8 mouse cellular contexts compared by ENCODE assay signal in the genomic region with DNA sequence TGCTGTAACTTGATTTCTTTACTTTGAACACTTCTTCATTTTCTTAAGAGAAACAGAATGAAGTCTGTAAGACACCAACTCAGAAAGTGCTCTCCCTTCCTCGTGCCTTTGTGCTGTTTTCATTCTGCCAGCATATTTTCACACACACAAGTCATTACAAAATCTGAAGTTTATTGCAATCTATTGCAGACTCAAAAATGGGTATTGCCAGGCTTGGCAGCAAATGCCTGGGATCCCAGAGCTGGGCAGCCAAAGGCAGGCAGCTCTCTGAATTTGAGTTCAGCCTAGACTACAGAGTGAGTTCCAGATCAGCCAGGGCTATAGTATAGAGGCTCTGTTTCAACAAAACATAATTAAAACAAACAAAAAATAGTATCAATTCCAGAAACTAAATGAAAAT. TPM values are rescaled to one million over a fixed set of nuclear protein-coding genes. Genes with fewer than 3 reads are reported as not detected.
A peak's percentile ranks its signal among the peaks of the same experiment; 100 is the strongest.
DNase-seq lines count a peak whose midpoint lies in the region; ATAC-seq and TF ChIP-seq lines count a peak whose summit lies in the region.

No protein-coding gene starts in this region.

- H3K4me2 ChIP-seq in heart, postnatal 0 days (ENCODE audit: low read depth, low read length) = peak overlapping the region; percentile 72; the same call in 1 of the 2 replicates
- peak overlapping the region; percentile 82 for H3K4me2 ChIP-seq in liver, postnatal 0 days (ENCODE audit: low read depth, low read length)

- no peak for TF ChIP-seq POLR2A in heart, adult 2 months (IDR thresholded peaks at IDR 0.05; ENCODE audit: insufficient read depth, low read depth, low read length)

- no peak for TF ChIP-seq CTCF in heart, adult 2 months (IDR thresholded peaks at IDR 0.05)
- TF ChIP-seq CTCF in G1E (IDR thresholded peaks at IDR 0.05; ENCODE audit: low read depth, low read length) = no peak
- TF ChIP-seq CTCF in heart, postnatal 0 days (IDR thresholded peaks at IDR 0.05; ENCODE audit: low read depth) = no peak
- TF ChIP-seq CTCF in liver, postnatal 0 days (IDR thresholded peaks at IDR 0.05; ENCODE audit: low read depth) = no peak

- intact Hi-C loops in heart, adult 2 months (cut with DNase I) = loop anchor here (1.0 kb wide), 1 partner anchor 31 kb away; the partner anchor contains the start of gene Synj1

- H3K36me3 ChIP-seq in heart, adult 2 months (ENCODE audit: control insufficient read depth, insufficient read depth, low read length) = peaks cover 8% of the 10 kb centered on the region
- peaks cover 45% of the 10 kb centered on the region for H3K36me3 ChIP-seq in G1E (replicated peaks)
- peaks cover 27% of the 10 kb centered on the region for H3K36me3 ChIP-seq in heart, postnatal 0 days (replicated peaks; ENCODE audit: control insufficient read depth, insufficient read depth, low read length)
- H3K36me3 ChIP-seq in liver, postnatal 0 days (replicated peaks; ENCODE audit: insufficient read depth, low read length) = peaks cover 18% of the 10 kb centered on the region

- no peak overlapping the region for H3K9ac ChIP-seq in heart, adult 2 months (ENCODE audit: low read depth, low read length)
- H3K9ac ChIP-seq in heart, postnatal 0 days (replicated peaks; ENCODE audit: low read depth, low read length) = no peak overlapping the region
- H3K9ac ChIP-seq in liver, postnatal 0 days (replicated peaks) = 0 out of 2 replicates have a peak overlapping the region, but pooled peaks have one; percentile 2

- DNase-seq in heart, adult 2 months = no peak
- DNase-seq in heart, postnatal 4 days = no peak
- DNase-seq in G1E (ENCODE audit: low spot score) = no peak
- no peak for DNase-seq in heart, postnatal 0 days (ENCODE audit: low spot score)
- DNase-seq in liver, postnatal 0 days = no peak
- no peak for DNase-seq in right cerebral cortex, adult 18-20 months
- no peak for DNase-seq in spleen, postnatal 4 days (ENCODE audit: low spot score in 2 of 2)

- 27% methylated on average over 1 of the region's 1 CpGs for WGBS in heart, adult 2 months
- WGBS in heart, postnatal 0 days = 29% methylated on average over 1 of the region's 1 CpGs
- WGBS in liver, postnatal 0 days (ENCODE audit: insufficient replicate concordance) = 50% methylated on average over 1 of the region's 1 CpGs

- peaks cover 5% of the 10 kb centered on the region for H3K79me2 ChIP-seq in heart, adult 2 months (replicated peaks; ENCODE audit: control insufficient read depth, insufficient read depth, low read length)

- peak overlapping the region; percentile 94 for H3K4me3 ChIP-seq in heart, adult 2 months
- H3K4me3 ChIP-seq in G1E (ENCODE audit: low read depth, low read length) = peak overlapping the region; percentile 57; the same call in 1 of the 2 replicates
- H3K4me3 ChIP-seq in heart, postnatal 0 days (ENCODE audit: low read depth, low read length) = peak overlapping the region; percentile 96; the same call in 1 of the 2 replicates
- peak overlapping the region; percentile 73 for H3K4me3 ChIP-seq in liver, postnatal 0 days (ENCODE audit: low read depth, low read length)

- no peak for ATAC-seq in G1E (ENCODE audit: extremely low read depth, insufficient number of reproducible peaks, low FRiP score, poor library complexity, severe bottlenecking)
- ATAC-seq in heart, postnatal 0 days (ENCODE audit: insufficient read depth, low read depth) = no peak
- ATAC-seq in liver, postnatal 0 days = no peak
- ATAC-seq in CD4-positive, CD25-positive, alpha-beta regulatory T cell, adult 4 months = no peak

- peaks cover 3% of the 10 kb centered on the region for H3K4me1 ChIP-seq in heart, adult 2 months (ENCODE audit: control insufficient read depth, insufficient read depth, low read length)
- H3K4me1 ChIP-seq in G1E (ENCODE audit: insufficient read depth, low read depth, low read length) = peaks cover 44% of the 10 kb centered on the region
- H3K4me1 ChIP-seq in heart, postnatal 0 days (ENCODE audit: control insufficient read depth, insufficient read depth) = peaks cover 7% of the 10 kb centered on the region
- peaks cover 20% of the 10 kb centered on the region for H3K4me1 ChIP-seq in liver, postnatal 0 days (ENCODE audit: insufficient read depth)

- H3K27ac ChIP-seq in heart, adult 2 months = no peak overlapping the region
- no peak overlapping the region for H3K27ac ChIP-seq in heart, postnatal 0 days (ENCODE audit: low read depth)
- H3K27ac ChIP-seq in liver, postnatal 0 days (ENCODE audit: low read depth) = no peak overlapping the region

- no peak for TF ChIP-seq EP300 in heart, adult 2 months (IDR thresholded peaks at IDR 0.05; ENCODE audit: insufficient read depth, low read depth, low read length)
- TF ChIP-seq EP300 in heart, postnatal 0 days (IDR thresholded peaks at IDR 0.05; ENCODE audit: low read depth) = no peak
- no peak for TF ChIP-seq EP300 in liver, postnatal 0 days (IDR thresholded peaks at IDR 0.05; ENCODE audit: low read depth)

- H3K27me3 ChIP-seq in heart, adult 2 months (ENCODE audit: control insufficient read depth, insufficient read depth, low read length) = no peaks in the 10 kb centered on the region
- no peaks in the 10 kb centered on the region for H3K27me3 ChIP-seq in G1E (ENCODE audit: insufficient read depth, low read length)
- H3K27me3 ChIP-seq in heart, postnatal 0 days (ENCODE audit: control insufficient read depth, insufficient read depth, low read length) = no peaks in the 10 kb centered on the region
- H3K27me3 ChIP-seq in liver, postnatal 0 days (ENCODE audit: insufficient read depth, low read length) = no peaks in the 10 kb centered on the region

- no peaks in the 10 kb centered on the region for H3K9me3 ChIP-seq in G1E (replicated peaks)
- H3K9me3 ChIP-seq in heart, postnatal 0 days (replicated peaks; ENCODE audit: control insufficient read depth, low read length) = no peaks in the 10 kb centered on the region
- H3K9me3 ChIP-seq in liver, postnatal 0 days (ENCODE audit: low read length) = no peaks in the 10 kb centered on the region

RNA-seq across cellular contexts. Expression of gene Paxbp1, which starts 1.7 kb away (rescaled TPM):
- total RNA-seq in heart, adult 2 months (2021) = 10 to 100 TPM; 11.6 to 12.0 TPM
- 10.2 and 27.2 TPM in 2 replicates for polyA plus RNA-seq in heart, adult 2 months (2012; rRNA removed)
- 10 to 100 TPM; 31.9 to 36.7 TPM for total RNA-seq in heart, postnatal 4 days (2021)
- total RNA-seq in G1E (2014; fragmentation: Nextera tagmentation) = 222 and 254 TPM in 2 replicates
- total RNA-seq in G1E (2017) = 99.4 and 116 TPM in 2 replicates
- 45.6 and 45.9 TPM in 2 replicates for polyA plus RNA-seq in G1E (2012)
- total RNA-seq in heart, postnatal 0 days (2014; rRNA removed; ENCODE audit: low replicate concordance) = 30.6 and 33.8 TPM in 2 replicates
- 18.8 and 19.0 TPM in 2 replicates for polyA plus RNA-seq in heart, postnatal 0 days (2015; fragmentation: Nextera tagmentation; extraction: Ambion mirVana)
- 10.3 and 10.9 TPM in 2 replicates for polyA plus RNA-seq in liver, postnatal 0 days (2015; fragmentation: Nextera tagmentation; extraction: Ambion mirVana)
- polyA plus RNA-seq in CD4-positive, CD25-positive, alpha-beta regulatory T cell, adult 4 months (2017; shearing (Covaris generic)) = 100 to 1,000 TPM; 121 to 128 TPM

RNA-seq across cellular contexts. Expression of gene Synj1, which starts 31.5 kb away (rescaled TPM):
- total RNA-seq in heart, adult 2 months (2021) = 10 to 100 TPM; 28.7 to 28.9 TPM
- polyA plus RNA-seq in heart, adult 2 months (2012; rRNA removed) = 21.2 and 23.4 TPM in 2 replicates
- total RNA-seq in heart, postnatal 4 days (2021) = 10 to 100 TPM; 29.2 to 32.6 TPM
- total RNA-seq in G1E (2014; fragmentation: Nextera tagmentation) = 109 and 118 TPM in 2 replicates
- total RNA-seq in G1E (2017) = 32.8 and 37.7 TPM in 2 replicates
- 59.5 and 64.8 TPM in 2 replicates for polyA plus RNA-seq in G1E (2012)
- total RNA-seq in heart, postnatal 0 days (2014; rRNA removed; ENCODE audit: low replicate concordance) = 11.8 and 19.3 TPM in 2 replicates
- polyA plus RNA-seq in heart, postnatal 0 days (2015; fragmentation: Nextera tagmentation; extraction: Ambion mirVana) = 6.6 and 8.5 TPM in 2 replicates
- 8.2 and 8.6 TPM in 2 replicates for polyA plus RNA-seq in liver, postnatal 0 days (2015; fragmentation: Nextera tagmentation; extraction: Ambion mirVana)
- 10 to 100 TPM; 30.6 to 40.9 TPM for polyA plus RNA-seq in CD4-positive, CD25-positive, alpha-beta regulatory T cell, adult 4 months (2017; shearing (Covaris generic))

RNA-seq across cellular contexts. Expression of gene 4932438H23Rik, which starts 52.3 kb away (rescaled TPM):
- under 1 TPM in 1 of 2 experiments, not detected in 1; 0.14 TPM for total RNA-seq in heart, adult 2 months (2021)
- polyA plus RNA-seq in heart, adult 2 months (2012; rRNA removed) = 0.06 and 0.12 TPM in 2 replicates
- under 1 TPM in 1 of 2 experiments, not detected in 1; 0.23 TPM for total RNA-seq in heart, postnatal 4 days (2021)
- 4.6 and 8.2 TPM in 2 replicates for total RNA-seq in G1E (2014; fragmentation: Nextera tagmentation)
- total RNA-seq in G1E (2017) = 0.98 and 1.3 TPM in 2 replicates
- 0.07 TPM in 1 of 2 replicates, not detected in the other for polyA plus RNA-seq in G1E (2012)
- total RNA-seq in heart, postnatal 0 days (2014; rRNA removed; ENCODE audit: low replicate concordance) = 0.11 TPM in 1 of 2 replicates, not detected in the other
- polyA plus RNA-seq in heart, postnatal 0 days (2015; fragmentation: Nextera tagmentation; extraction: Ambion mirVana) = 0.05 and 0.14 TPM in 2 replicates
- 0.05 TPM in 1 of 2 replicates, not detected in the other for polyA plus RNA-seq in liver, postnatal 0 days (2015; fragmentation: Nextera tagmentation; extraction: Ambion mirVana)
- polyA plus RNA-seq in CD4-positive, CD25-positive, alpha-beta regulatory T cell, adult 4 months (2017; shearing (Covaris generic)) = 1 to 10 TPM; 1.5 to 2.0 TPM
